Mouse (Mus musculus) lung, postnatal 14 days (tissue): ENCODE results near the gene Tmc3.
A peak's percentile ranks its signal among the peaks of the same experiment; 100 is the strongest.

ENCODE experiments used
- DNase-seq: peaks from one replicate; pipeline ENCODE4 v3.0.0; 2021

Tmc3 gene

GRCm38 (mm10) chr7:83598997-83599912, 14.5 kb downstream of the Tmc3 start:
- no peak for DNase-seq

GRCm38 (mm10) chr7:83599913-83600286, 15.2 kb downstream of the Tmc3 start:
- peak; percentile 63 for DNase-seq

GRCm38 (mm10) chr7:83604180-83604944, 19.6 kb downstream of the Tmc3 start:
- no peak for DNase-seq

- DNase-seq, result no peak
Observed at GRCm38 (mm10) chr7:83606796-83607195, 22.1 kb downstream of the Tmc3 start.

- DNase-seq, result no peak
Observed at GRCm38 (mm10) chr7:83609891-83610290, 25.2 kb downstream of the Tmc3 start.

GRCm38 (mm10) chr7:83611886-83612285, 27.2 kb downstream of the Tmc3 start:
- DNase-seq, result no peak

GRCm38 (mm10) chr7:83615272-83615671, 30.5 kb downstream of the Tmc3 start:
- DNase-seq, result no peak

- DNase-seq, result no peak
Observed at GRCm38 (mm10) chr7:83615815-83616214, 31.1 kb downstream of the Tmc3 start.

- no peak for DNase-seq
Observed at GRCm38 (mm10) chr7:83616268-83616667, 31.5 kb downstream of the Tmc3 start.

GRCm38 (mm10) chr7:83618709-83619108, 34.0 kb downstream of the Tmc3 start:
- no peak for DNase-seq

GRCm38 (mm10) chr7:83622582-83622981, 37.9 kb downstream of the Tmc3 start:
- no peak for DNase-seq

- no peak for DNase-seq
Observed at GRCm38 (mm10) chr7:83624065-83624464, 39.3 kb downstream of the Tmc3 start.

GRCm38 (mm10) chr7:83626557-83627257, 42.0 kb downstream of the Tmc3 start:
- no peak for DNase-seq

- DNase-seq, result no peak
Observed at GRCm38 (mm10) chr7:83627369-83627768, 42.6 kb downstream of the Tmc3 start.

- DNase-seq, result no peak
Observed at GRCm38 (mm10) chr7:83631073-83631827, 46.5 kb downstream of the Tmc3 start.

GRCm38 (mm10) chr7:83631828-83632681, 47.3 kb downstream of the Tmc3 start, which contains the start of gene Stard5:
Gene Stard5 (plus strand): TSS chr7:83631959.
- peak; percentile 92 for DNase-seq

- no peak for DNase-seq
Observed at GRCm38 (mm10) chr7:83632682-83633120, 48.0 kb downstream of the Tmc3 start.

GRCm38 (mm10) chr7:83633856-83634255, 49.1 kb downstream of the Tmc3 start:
- no peak for DNase-seq

- DNase-seq, result no peak
Observed at GRCm38 (mm10) chr7:83635726-83636125, 51.0 kb downstream of the Tmc3 start.

GRCm38 (mm10) chr7:83636425-83636824, 51.7 kb downstream of the Tmc3 start:
- no peak for DNase-seq
